Mouse (Mus musculus) E14TG2a.4 (cell line): ENCODE measurements at regions not wholly inside any gene's neighbourhood (a gene's known extent, or its start where the extent isn't known, plus 50 kb on each side); places are given as distances from the start of the nearest gene placed in this dataset.

Experiments
- CTCF ChIP-seq: conservative IDR thresholded peaks from 2 replicates; pipeline ENCODE4 v1.5.1; 2014; ENCODE audit warnings: low read length
- POU5F1 ChIP-seq: IDR thresholded peaks from 2 replicates; pipeline ENCODE4 v1.6.1; 2014; ENCODE audit warnings: low read length, borderline replicate concordance

- no peak for TF ChIP-seq CTCF
- no peak for TF ChIP-seq POU5F1
Measured at GRCm38 (mm10) chr4:106062651-106063050, 253.4 kb upstream of the Usp24 start.
